Mouse (Mus musculus): ENCODE measurements around the gene Eif4e1b.

Gene Eif4e1b

DNA sequence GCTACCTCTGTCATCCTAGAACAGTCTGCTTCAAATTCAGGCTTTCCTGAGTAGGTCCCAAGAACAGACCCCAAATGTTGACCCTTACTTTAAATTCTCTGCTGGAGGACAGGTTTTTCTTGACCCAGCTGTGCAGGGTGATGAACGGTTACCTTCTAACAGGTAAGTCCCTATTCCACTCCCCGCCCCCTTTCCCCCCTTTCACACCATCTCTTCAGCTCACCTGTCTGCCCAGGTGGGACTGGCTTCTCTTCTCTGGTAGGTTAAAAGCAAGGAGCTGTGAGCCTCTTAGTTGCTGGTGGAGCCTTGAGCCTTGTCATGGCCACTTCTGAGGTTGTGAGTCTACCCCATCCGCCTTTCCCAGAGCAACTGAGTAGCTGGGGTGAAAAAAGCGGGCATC, at the start of gene Eif4e1b:
Eif4e1b (plus strand) TSS at position 301 of the 400 bp plus-strand sequence.
- no peak for DNase-seq

DNA sequence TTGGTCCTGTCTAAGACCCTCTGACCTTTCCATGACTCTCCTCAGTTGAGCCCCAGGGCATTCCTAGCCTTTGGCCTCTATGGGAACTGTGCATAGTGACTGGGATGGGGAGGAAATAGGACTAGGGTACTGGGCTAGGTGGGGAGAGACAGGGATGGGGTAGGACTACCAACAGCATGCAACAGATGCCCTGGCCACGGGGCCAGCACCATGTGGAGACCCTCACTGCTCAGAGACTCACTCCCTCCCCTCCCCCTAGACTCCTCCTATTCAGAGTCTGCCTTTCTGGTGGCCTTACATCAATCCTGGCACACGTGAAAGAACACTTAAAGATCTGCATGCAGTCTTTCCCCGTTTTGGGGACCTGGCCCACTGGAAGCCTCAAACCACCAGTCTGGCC, 46.9 kb upstream of the Eif4e1b start:
- DNase-seq = no peak

DNA sequence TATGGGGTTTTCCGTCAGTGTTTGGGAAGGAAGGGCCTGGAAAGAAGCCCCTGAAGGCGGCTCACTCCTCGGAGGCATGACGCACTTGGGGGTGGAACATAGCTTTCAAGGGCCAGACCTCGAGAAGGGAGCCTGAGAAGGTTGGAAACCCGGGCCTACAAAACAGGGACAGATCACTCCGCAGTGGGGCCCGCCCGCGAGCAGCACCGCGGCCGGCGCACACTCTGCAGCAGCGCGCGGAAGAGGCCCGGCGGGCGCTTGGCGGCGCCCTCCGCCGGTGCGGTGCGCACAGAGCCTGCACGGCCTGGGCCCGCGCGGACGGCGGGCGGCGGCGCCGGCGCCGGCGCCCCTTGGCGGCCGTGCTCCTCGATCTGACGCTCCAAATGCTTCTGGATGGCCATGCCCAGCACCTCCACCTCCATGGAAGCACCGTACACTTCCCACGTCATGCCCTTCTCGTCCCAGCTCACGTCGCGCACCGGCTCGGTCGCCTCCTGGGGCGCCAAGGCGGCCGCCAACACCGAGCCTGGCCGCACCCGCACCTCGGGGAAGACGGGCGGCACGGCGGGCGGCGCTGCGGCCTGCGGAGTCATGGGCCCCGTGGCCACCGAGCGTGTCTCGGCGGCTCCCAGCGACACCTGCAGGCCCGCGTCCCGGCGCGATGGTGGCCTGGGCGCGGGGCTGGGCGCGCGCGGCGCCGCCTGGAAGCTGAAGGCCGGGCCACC, 46.1 kb upstream of the Eif4e1b start:
- DNase-seq = no peak

DNA sequence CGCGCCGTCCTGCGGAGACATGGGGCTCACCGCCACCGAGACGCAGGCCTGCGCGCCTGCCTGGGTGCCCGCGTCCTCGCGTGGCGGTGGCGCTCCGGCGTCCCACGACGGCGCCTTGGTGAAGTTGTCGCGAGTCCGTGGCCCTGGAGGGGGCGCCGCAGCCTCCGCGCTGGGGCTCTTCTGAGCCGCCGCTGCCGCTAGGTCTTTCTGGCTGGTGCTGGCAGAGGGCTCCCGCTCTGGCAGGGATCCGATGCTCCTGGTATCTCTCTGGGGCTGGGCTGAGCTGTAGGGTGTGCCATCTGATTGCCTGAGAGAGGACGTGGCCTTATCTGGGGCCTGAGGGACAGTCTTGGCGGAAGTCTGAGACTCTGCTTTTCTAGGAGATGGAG, 45.6 kb upstream of the Eif4e1b start:
- no peak for DNase-seq

DNA sequence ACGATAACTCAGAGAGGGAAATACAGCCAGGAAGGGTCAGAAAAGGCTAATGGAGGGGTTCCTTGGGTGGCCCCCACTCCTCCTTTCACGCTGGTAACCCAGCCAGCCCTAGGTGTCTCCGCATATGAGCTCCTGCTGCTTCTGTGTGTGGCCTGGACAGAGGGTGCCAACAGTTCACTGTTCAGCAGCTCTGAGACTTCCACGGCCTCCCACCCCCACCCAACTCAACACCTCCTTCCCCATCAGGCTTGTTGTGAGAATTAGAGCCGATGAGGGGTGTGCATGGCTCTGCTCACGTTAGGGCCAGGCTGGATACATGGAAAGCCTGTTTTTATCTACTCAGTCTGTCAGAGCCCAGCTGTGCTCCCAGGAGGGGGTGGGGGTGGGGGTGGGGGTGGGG, 37.7 kb upstream of the Eif4e1b start:
- DNase-seq = no peak

DNA sequence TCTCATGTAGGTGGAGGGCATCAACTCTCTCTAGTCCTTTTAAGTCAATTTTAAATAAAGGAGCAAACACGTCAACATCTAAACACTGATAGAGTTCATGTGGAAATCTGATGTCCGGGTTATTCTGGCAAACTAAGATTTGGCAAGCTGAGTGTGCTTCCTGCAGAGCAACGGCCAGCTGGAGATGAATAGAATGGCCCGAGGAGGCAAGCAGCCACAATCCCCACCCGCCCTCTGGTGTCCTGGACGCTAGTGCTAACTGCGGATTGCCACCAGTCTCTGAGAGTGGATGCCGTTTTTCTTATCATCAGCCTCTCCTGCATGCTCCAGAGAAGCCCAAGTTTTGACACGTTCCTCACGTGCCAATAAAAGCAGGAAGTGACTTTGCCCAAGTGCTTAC, 36.9 kb upstream of the Eif4e1b start:
- no peak for DNase-seq

DNA sequence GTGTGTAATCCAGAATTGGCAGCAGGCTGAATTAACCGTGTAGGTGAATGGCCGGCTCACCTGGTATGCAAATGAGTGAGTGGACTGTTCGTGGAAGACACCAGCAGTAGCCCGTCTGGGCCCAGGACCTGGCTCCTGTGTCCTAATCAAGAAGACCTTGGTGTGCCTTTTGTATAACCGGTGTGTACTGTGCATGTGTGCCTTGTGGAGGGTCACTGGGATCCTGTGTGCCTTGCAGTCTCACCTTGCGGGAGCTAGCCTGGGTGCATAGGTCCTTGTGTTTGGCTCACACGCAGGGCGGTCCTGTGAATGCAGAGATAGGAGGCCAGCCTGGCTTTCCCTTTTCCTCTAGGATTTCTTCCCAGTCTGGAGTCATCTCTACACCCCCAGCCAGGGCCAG, 35.6 kb upstream of the Eif4e1b start:
- DNase-seq = no peak

DNA sequence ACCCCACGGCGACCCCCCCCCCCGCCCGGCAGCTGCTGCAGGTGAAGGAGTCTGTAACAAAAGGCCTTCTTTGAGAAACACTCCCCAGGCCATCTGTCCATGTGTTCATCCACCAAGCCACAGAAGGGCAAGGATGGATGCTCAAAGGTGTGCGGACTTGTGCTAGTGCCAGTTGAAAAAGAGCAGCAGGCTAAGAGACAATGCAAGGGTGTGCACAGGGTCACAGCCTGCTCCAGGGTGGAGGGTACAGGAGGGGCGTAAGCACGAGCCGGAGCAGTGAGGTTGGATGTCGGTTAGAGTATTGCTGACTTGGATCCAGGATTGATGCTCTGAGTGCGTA, 35.1 kb upstream of the Eif4e1b start:
- DNase-seq = no peak

DNA sequence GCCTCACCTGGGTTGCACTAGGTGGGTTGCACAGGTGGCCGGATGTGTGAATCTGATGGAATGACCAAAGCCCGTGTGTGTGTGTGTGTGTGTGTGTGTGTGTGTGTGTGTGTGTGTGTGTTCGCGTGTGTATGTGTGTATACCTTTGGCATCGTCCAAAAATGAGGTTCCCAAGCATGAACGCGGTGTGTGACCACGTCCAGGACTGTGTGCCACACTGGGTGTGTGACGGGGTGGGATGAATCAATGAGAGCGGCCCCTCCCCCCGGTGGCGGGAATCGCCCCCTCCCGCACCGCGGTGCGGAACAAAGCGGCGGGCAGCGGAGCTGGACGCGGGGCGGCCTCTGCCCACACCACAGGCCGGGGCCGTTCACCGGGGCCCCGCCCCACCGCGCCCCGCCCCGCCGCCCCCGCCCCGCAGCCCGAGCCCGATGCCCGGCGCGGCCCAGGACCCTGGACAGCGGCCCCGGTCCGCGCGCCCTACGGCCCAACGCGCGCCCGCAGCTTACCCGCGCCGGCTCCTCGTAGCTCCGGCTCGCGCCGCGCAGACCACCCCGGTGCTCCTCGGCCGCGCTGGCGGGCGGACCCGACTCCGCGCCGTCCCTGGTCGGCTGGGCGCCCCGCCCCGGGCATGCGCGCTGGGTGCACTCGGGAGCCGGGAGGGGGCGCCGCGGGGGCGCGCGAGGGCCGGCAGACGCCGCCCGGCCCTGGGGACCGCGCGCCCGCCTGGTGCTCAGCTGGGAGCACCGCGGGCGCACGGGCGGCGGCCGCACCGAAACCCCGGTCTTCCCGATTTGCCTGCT, 34.5 kb upstream of the Eif4e1b start:
- DNase-seq = peak; percentile 15

DNA sequence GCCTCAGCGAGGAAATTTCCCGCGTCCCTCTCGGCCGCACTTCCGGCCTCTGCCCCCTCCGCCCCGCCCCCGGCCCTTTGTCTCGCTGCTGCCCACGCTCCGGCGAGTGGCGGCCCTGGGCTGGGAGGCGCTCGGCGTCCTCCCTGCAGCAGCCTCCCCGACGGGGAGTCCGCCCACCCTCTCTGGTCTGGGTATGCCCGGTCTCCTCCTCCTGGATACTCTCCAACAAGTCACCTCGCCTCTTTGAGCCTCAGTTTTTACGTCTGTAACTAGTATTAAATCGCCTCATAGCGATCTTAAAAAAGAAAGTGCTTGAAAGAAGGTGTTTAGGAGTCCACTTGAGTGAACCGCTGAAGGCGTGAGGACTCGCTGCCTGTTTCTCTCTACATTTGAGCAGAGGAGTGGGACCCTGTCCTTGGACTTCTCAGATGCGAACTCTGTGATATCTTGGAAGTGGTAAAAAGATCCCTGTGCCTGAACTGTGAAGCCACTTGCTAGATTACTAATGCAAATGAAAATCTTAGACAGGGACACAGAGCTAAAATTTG, 33.9 kb upstream of the Eif4e1b start, which contains the start of gene Gprin1:
Gprin1 (minus strand) TSS at position 11 of the 548 bp plus-strand sequence.
- no peak for DNase-seq

DNA sequence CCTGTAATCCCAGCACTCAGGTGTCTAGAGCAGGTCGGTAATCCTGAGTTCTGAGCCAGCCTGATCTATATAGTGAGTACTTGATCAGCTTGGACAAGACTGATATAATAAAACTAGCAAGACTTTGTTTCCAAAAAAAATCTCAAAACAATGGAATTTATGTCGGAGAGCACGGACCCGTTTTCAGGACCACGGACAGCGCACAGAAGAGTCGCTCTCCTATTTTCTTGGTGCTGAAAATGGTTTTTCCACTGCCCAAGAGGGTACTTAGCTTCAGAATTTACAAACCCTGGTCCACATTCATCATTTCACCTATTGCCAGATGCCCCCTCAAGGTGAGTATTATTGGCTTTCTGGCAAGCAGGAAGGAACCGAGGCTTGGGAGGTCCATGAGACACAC, 33.1 kb upstream of the Eif4e1b start:
- DNase-seq = peak; percentile 46

DNA sequence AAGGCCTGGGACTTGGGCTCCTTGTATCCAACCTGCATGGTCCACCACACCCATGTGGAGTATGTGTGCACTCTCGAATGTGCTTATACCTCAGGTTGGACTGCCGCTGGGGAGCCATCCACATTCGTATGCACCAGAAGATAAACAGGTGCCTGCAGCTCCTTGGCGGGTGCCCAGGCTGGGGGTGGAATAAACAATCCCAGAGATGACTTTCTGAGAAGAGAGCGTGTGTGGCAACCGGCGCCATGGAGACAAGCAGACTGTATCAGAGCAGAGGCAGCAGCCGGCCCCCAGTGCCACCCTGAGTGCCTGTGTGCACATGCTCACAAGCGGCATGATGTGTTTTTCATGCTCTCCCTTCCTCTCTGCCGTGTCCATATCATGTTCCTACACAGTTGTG, 31.1 kb upstream of the Eif4e1b start:
- no peak for DNase-seq

DNA sequence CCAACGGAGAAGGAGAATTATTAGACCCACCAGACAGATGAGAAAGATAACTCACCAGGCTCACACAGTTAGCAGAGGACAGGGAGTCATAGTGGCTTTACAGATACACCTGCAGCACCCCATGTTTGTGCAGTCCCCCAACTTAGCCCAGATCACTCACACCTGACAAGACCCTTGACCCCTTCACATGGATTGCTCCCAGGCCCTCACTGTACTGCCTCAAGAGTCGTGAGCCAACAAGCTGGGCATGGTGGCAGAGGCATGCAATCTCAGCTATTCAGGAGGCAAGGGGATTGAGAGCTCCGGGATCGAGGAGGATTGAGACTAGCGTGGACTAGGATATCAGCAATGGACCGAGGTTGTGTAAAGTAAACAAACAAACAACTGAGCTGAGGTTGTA, 30.1 kb upstream of the Eif4e1b start:
- no peak for DNase-seq

DNA sequence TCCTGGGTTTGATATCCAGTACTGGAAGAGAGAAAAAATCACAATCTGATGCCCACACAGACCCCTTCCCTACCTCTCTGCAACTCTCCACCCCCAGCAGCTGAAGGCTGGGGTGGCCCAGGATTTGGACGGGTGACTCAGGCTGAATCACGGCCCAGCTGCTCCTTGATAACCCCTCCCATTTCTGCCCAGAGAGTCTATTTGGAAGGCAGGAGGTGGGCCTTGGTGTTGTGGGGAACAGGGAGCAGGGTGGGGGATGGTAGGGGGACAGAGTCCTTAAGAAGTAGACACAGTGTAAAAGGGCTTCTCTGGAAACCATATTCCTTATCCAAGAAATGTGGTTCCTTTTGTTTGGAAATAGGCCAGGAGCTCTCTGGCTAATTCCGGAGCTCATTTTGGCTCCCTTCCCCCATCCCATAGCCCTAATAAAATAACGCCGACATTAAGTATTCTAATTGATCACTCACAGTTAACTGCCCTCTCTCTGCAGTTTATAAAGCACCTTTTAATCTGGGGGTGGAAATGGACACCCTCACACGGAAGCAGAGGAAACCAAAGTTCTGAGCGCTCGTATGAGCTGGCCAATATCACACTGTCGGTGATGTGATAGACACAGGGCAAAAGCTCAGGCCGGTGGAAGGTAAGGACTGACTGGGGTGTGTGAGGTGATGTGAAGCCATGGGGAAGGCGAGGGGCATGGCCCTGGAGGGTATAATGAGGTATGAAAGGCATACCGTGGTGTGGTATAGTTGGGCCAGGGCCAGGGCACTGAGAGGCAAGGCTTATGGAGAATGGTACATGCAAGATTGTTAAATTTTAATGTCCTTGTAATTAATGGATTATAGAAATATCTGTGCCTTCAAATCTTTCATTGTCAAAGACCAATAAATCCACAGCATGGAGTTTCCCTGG, 29.4 kb upstream of the Eif4e1b start:
- no peak for DNase-seq

DNA sequence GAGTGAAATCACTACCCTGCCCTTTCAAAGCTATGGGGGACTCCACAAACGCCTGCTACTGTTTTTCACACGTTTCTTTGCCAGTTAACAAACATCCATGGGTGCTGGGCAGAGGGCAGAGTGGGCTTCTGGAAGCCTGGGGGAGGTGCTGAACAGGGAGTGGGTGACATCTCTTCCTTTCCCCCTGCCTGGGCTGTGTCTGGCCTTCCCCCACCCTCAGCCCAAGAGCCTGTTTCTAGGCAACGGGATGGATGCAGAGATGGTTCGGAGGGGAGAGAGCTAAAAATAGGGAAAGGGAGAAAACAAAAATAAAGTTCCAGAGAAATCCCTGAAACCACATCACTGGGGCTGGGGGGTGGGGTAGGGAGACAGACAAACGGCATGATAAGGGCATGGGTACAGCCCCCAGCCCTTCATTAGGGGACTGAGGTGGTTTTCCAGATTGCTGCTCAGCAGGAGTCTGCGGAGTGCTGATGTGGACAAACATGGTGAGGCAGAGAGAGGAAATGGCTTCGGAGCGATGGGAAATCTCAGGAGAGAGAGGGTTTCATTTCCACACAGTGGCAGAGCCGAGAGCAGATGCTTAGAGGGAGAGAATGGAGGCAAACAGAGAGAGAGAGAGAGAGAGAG, 28.5 kb upstream of the Eif4e1b start:
- DNase-seq = no peak

DNA sequence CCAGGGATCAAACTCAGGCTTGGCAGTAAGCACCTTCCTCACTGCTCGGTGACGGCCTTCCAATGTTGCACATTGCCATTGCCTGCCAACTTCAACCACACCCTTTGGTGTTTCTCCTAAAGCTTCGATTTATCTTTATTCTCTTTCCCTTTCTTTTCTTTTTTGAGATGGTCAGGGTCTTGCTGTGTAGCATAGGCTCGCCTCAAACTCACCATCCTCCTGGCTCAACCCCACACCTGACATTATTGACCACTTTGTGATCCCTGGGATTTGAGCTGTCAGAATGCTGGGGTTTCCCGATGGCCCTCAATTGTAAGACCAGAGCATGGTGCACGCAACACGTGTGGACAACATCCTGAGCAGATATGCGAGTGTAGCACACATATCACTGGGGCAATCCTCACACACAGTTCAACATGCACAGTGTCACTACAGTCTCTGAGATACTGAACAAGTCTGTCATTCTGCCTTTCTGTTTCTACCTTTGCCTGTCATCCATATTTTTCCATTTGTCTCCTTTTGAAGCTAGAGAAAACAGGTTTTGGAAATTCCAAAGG, 27.6 kb upstream of the Eif4e1b start:
- DNase-seq = no peak

DNA sequence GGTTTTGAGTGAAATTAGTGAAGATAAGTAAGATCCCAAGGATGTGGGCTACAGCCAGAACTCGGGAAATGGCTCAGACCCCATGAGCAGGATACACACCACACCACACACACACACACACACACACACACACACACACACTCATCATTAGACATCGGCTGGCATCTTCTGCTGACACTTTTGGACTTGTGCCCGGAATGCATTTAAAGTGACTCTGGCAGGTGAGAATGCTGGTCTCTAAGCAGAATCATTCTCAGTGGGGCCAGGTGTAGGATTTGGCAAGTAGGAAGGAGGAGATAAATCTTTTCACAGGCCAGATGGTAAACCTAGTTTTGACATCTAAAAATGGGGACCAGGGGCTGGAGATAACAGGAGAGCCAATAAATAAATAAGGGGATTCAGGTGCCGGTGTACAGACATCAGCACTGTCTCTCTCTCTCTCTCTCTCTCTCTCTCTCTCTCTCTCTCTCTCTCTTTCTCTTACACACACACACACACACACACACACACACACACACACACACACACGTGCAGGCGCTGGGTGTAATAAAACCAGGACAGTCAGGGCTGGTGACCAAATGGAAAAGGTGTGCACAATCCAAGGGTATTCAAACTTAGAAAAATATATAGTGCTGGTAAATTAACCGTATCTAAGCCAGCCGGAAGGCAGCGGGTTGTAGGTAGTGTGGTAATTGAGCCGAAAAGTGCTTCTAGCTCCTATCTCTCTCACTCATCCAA, 26.5 kb upstream of the Eif4e1b start:
- DNase-seq = no peak

DNA sequence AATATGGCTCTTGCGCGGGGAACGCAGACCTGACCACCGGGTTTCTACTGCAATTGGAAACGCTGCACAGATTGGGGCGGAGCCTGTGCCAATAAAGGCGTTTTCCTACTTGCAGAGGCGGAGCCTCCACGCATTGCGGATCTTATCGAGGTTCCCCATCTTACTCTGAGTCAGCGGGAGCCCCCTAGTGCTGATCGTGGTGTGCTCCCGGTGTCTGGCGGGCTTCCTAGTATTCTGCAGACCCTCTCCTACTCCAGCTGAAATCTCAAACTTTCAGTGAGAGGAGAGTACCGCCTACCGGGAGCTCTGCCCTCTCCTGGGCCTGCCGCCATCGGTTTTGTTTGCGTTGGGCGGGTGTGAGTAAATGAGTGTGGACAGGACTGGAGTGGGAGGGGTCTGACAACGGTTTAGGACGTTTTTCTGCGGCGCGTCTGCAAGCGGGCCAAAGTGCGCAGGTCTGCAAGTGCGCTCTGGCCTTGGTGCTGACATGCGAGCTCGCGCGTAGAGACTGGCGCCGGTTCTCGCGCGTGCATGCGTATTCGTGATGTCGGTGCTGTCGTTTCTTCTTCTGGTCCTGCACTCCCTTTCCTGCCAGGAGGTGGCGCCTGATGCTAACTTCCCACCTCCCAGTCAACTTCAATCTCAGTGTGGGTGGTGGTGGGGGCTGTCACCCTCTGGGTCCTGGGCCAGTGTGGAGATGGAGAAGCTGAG, 25.6 kb upstream of the Eif4e1b start:
- peak; percentile 69 for DNase-seq

DNA sequence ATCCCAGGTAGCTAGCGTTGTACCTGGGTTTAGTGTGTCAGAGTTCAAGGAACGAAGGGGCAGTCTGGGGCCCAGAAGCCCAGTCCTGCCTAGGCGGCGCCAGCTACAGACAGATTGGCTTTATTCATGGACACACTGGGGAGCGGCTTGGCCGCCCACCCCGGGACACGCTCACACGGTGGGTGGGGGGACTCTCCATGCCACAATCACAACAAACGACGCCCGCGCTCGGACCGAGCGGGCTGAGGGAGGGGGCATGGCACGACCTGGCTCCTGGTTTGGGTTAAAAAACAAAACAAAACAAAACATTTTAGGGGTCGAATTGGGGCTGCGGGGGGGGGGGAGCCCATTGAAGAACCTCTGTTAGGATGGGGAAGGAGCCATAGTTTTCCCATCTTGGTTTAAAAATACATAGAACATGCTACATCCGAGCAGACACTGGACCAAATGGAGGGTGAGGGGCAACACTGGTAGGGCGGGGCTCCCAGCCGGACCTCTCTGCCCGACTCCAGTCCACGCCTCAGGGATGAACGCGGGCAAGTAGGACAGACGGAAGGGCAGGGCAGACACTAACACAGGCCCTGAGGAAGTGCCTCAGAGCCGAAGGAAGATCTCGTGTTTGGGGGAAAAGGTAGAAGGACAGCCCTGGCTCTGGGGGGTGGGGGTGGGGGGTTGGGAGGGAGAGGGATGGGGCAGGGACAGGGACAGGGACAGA, 24.9 kb upstream of the Eif4e1b start:
- no peak for DNase-seq

DNA sequence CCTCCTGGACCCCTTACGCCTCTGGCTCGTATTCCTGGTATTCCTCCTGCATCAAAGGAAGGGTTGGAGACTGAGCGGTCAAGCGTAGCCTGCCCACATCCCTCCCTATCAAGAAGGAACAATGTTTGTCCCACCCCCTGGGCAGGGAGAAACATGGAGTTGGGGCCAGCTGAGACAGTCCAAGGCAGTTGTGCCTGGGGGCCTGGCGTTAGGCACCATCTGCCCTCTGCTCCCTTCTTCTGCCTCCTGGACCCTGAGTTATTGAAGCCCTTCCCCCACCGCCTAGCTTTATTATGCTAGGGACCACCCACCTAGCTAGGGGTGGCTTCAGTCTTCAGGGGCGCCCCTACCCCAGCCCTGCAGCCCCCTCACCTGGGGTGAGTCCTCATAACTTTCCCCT, 24.3 kb upstream of the Eif4e1b start:
- no peak for DNase-seq
